Mouse (Mus musculus) forebrain, embryonic 12.5 days (tissue): ENCODE measurements at regions not wholly inside any gene's neighbourhood (a gene's known extent, or its start where the extent isn't known, plus 50 kb on each side); places are given as distances from the start of the nearest gene placed in this dataset.

ENCODE experiments used
- ATAC-seq: fragments of 200-750 bp; cut with Nextera tagmentation; 2 replicates; pipeline ENCODE4 v1.8.0; 2017; ENCODE audit warnings: moderate TSS enrichment; ENCODE audit not compliant: low FRiP score
- H3K27ac ChIP-seq: fragments of 300-500 bp; sonication (generic); 2 replicates; pipeline ENCODE4 v1.5.1; 2016; ENCODE audit warnings: mild to moderate bottlenecking
- H3K27me3 ChIP-seq: fragments of 300-500 bp; sonication (generic); 2 replicates; pipeline ENCODE4 v1.6.1; 2016; ENCODE audit warnings: mild to moderate bottlenecking
- H3K36me3 ChIP-seq: fragments of 300-500 bp; sonication (generic); replicated peaks from 2 replicates; pipeline ENCODE4 v1.6.1; 2016; ENCODE audit warnings: mild to moderate bottlenecking
- H3K4me1 ChIP-seq: fragments of 300-500 bp; sonication (generic); 2 replicates; pipeline ENCODE4 v1.6.1; 2016
- H3K4me2 ChIP-seq: fragments of 300-500 bp; sonication (generic); 2 replicates; pipeline ENCODE4 v1.6.1; 2016; ENCODE audit warnings: mild to moderate bottlenecking, moderate library complexity
- H3K4me3 ChIP-seq: fragments of 300-500 bp; sonication (generic); replicated peaks from 2 replicates; pipeline ENCODE4 v1.5.1; 2016; ENCODE audit warnings: mild to moderate bottlenecking
- H3K9ac ChIP-seq: fragments of 300-500 bp; sonication (generic); 2 replicates; pipeline ENCODE4 v1.6.1; 2016; ENCODE audit warnings: mild to moderate bottlenecking
- H3K9me3 ChIP-seq: fragments of 300-500 bp; sonication (generic); 2 replicates; pipeline ENCODE4 v1.6.1; 2016
- WGBS: fragments of 180-500 bp; shearing (Covaris S2); methylation state at CpG from one replicate; pipeline ENCODE4 v1.1.7; 2016; 5-methylcytosine and 5-hydroxymethylcytosine counted together

- H3K4me1 ChIP-seq: 0 out of 2 replicates have a peak, but pooled peaks cover 8% of the 10 kb centered on the region
- no peak overlapping the region for H3K9ac ChIP-seq
- H3K27ac ChIP-seq: no peak overlapping the region
- no peak for ATAC-seq
- no peaks in the 10 kb centered on the region; the same call in 1 of the 2 replicates for H3K27me3 ChIP-seq
- no peaks in the 10 kb centered on the region for H3K36me3 ChIP-seq
- H3K4me3 ChIP-seq: no peak overlapping the region
- H3K9me3 ChIP-seq: no peaks in the 10 kb centered on the region
- WGBS: 91% methylated on average over 1 of the region's 1 CpGs
- H3K4me2 ChIP-seq: no peak overlapping the region
Measured at GRCm38 (mm10) chr5:74778076-74778465, 75.4 kb upstream of the Lnx1 start.

GRCm38 (mm10) chr5:74777381-74778075 lies 74.8 kb upstream of the Lnx1 start:
- no peaks in the 10 kb centered on the region for H3K9me3 ChIP-seq
- no peak for ATAC-seq
- no peak overlapping the region for H3K27ac ChIP-seq
- H3K27me3 ChIP-seq: no peaks in the 10 kb centered on the region; the same call in 1 of the 2 replicates
- H3K9ac ChIP-seq: no peak overlapping the region
- no peaks in the 10 kb centered on the region for H3K36me3 ChIP-seq
- 90% methylated on average over 10 of the region's 10 CpGs for WGBS
- H3K4me3 ChIP-seq: no peak overlapping the region
- 0 out of 2 replicates have a peak, but pooled peaks cover 5% of the 10 kb centered on the region for H3K4me1 ChIP-seq
- H3K4me2 ChIP-seq: no peak overlapping the region

GRCm38 (mm10) chr5:74776081-74776480 lies 73.4 kb upstream of the Lnx1 start:
- Histone ChIP-seq H3K4me1 (no peaks in the 10 kb centered on the region), H3K4me3 (no peak overlapping the region), H3K27me3 (no peaks in the 10 kb centered on the region), H3K36me3 (no peaks in the 10 kb centered on the region), H3K9me3 (no peaks in the 10 kb centered on the region), H3K4me2 (no peak overlapping the region), H3K27ac (no peak overlapping the region), H3K9ac (no peak overlapping the region)
- WGBS: 86% methylated on average over 3 of the region's 3 CpGs
- no peak for ATAC-seq

- Histone ChIP-seq H3K27ac (no peak overlapping the region), H3K36me3 (no peaks in the 10 kb centered on the region), H3K4me2 (no peak overlapping the region), H3K27me3 (no peaks in the 10 kb centered on the region), H3K4me3 (no peak overlapping the region), H3K9me3 (no peaks in the 10 kb centered on the region), H3K9ac (no peak overlapping the region), H3K4me1 (no peaks in the 10 kb centered on the region)
- no peak for ATAC-seq
- 82% methylated on average over 3 of the region's 3 CpGs for WGBS
Measured at GRCm38 (mm10) chr5:74775596-74775995, 72.9 kb upstream of the Lnx1 start.

- no peak for ATAC-seq
- Histone ChIP-seq H3K4me2 (no peak overlapping the region), H3K9ac (no peak overlapping the region), H3K4me1 (no peaks in the 10 kb centered on the region), H3K27ac (no peak overlapping the region), H3K4me3 (no peak overlapping the region), H3K36me3 (no peaks in the 10 kb centered on the region), H3K27me3 (no peaks in the 10 kb centered on the region), H3K9me3 (no peaks in the 10 kb centered on the region)
- 85% methylated on average over 14 of the region's 14 CpGs for WGBS
Measured at GRCm38 (mm10) chr5:74773558-74774429, 71.1 kb upstream of the Lnx1 start.

- H3K9ac ChIP-seq: no peak overlapping the region
- no peak overlapping the region for H3K4me3 ChIP-seq
- H3K4me2 ChIP-seq: no peak overlapping the region
- WGBS: 89% methylated on average over 7 of the region's 7 CpGs
- no peaks in the 10 kb centered on the region for H3K9me3 ChIP-seq
- H3K36me3 ChIP-seq: no peaks in the 10 kb centered on the region
- H3K27me3 ChIP-seq: no peaks in the 10 kb centered on the region
- H3K4me1 ChIP-seq: no peaks in the 10 kb centered on the region
- no peak for ATAC-seq
- no peak overlapping the region for H3K27ac ChIP-seq
Measured at GRCm38 (mm10) chr5:74771121-74771520, 68.4 kb upstream of the Lnx1 start.

GRCm38 (mm10) chr5:74769023-74769422 lies 66.3 kb upstream of the Lnx1 start:
- H3K27me3 ChIP-seq: no peaks in the 10 kb centered on the region; the same call in 1 of the 2 replicates
- no peaks in the 10 kb centered on the region for H3K9me3 ChIP-seq
- H3K4me1 ChIP-seq: no peaks in the 10 kb centered on the region
- H3K4me3 ChIP-seq: no peak overlapping the region
- no peak overlapping the region for H3K4me2 ChIP-seq
- 84% methylated on average over 5 of the region's 5 CpGs for WGBS
- H3K27ac ChIP-seq: no peak overlapping the region
- H3K36me3 ChIP-seq: no peaks in the 10 kb centered on the region
- ATAC-seq: no peak
- H3K9ac ChIP-seq: no peak overlapping the region

- 75% methylated on average over 8 of the region's 8 CpGs for WGBS
- H3K9ac ChIP-seq: no peak overlapping the region
- H3K4me2 ChIP-seq: no peak overlapping the region
- H3K27me3 ChIP-seq: no peaks in the 10 kb centered on the region; the same call in 1 of the 2 replicates
- ATAC-seq: no peak
- no peaks in the 10 kb centered on the region for H3K36me3 ChIP-seq
- H3K27ac ChIP-seq: no peak overlapping the region
- no peaks in the 10 kb centered on the region for H3K9me3 ChIP-seq
- no peak overlapping the region for H3K4me3 ChIP-seq
- no peaks in the 10 kb centered on the region for H3K4me1 ChIP-seq
Measured at GRCm38 (mm10) chr5:74767993-74768392, 65.3 kb upstream of the Lnx1 start.

GRCm38 (mm10) chr5:74766211-74766610 lies 63.5 kb upstream of the Lnx1 start:
- Histone ChIP-seq H3K27me3 (no peaks in the 10 kb centered on the region; the same call in 1 of the 2 replicates), H3K4me3 (no peak overlapping the region), H3K4me1 (no peaks in the 10 kb centered on the region), H3K9me3 (no peaks in the 10 kb centered on the region), H3K36me3 (no peaks in the 10 kb centered on the region), H3K27ac (no peak overlapping the region), H3K9ac (no peak overlapping the region), H3K4me2 (no peak overlapping the region)
- WGBS: 93% methylated on average over 8 of the region's 8 CpGs
- no peak for ATAC-seq

GRCm38 (mm10) chr5:74765061-74765767 lies 62.5 kb upstream of the Lnx1 start:
- H3K4me2 ChIP-seq: no peak overlapping the region
- ATAC-seq: no peak
- H3K9me3 ChIP-seq: no peaks in the 10 kb centered on the region
- H3K36me3 ChIP-seq: no peaks in the 10 kb centered on the region
- 52% methylated on average over 9 of the region's 9 CpGs for WGBS
- no peaks in the 10 kb centered on the region; the same call in 1 of the 2 replicates for H3K27me3 ChIP-seq
- no peak overlapping the region for H3K27ac ChIP-seq
- no peaks in the 10 kb centered on the region for H3K4me1 ChIP-seq
- no peak overlapping the region for H3K4me3 ChIP-seq
- H3K9ac ChIP-seq: no peak overlapping the region

- 90% methylated on average over 5 of the region's 5 CpGs for WGBS
- no peak for ATAC-seq
- no peaks in the 10 kb centered on the region for H3K9me3 ChIP-seq
Measured at GRCm38 (mm10) chr5:74757557-74757956, 54.8 kb upstream of the Lnx1 start.

GRCm38 (mm10) chr5:74752961-74753360 lies 50.2 kb upstream of the Lnx1 start:
- 92% methylated on average over 3 of the region's 3 CpGs for WGBS
- Histone ChIP-seq H3K4me1 (no peaks in the 10 kb centered on the region), H3K36me3 (no peaks in the 10 kb centered on the region), H3K9ac (no peak overlapping the region), H3K4me2 (no peak overlapping the region), H3K9me3 (no peaks in the 10 kb centered on the region), H3K4me3 (no peak overlapping the region), H3K27me3 (peaks cover 4% of the 10 kb centered on the region; the same call in 1 of the 2 replicates), H3K27ac (no peak overlapping the region)
- no peak for ATAC-seq

More at GRCm38 (mm10) chr5:74757557-74757956, 54.8 kb upstream of the Lnx1 start:
- no peak overlapping the region for H3K4me2 ChIP-seq
- H3K27me3 ChIP-seq: no peaks in the 10 kb centered on the region
- no peaks in the 10 kb centered on the region for H3K4me1 ChIP-seq
- no peak overlapping the region for H3K9ac ChIP-seq
- no peak overlapping the region for H3K27ac ChIP-seq
- no peak overlapping the region for H3K4me3 ChIP-seq
- no peaks in the 10 kb centered on the region for H3K36me3 ChIP-seq
